Mouse (Mus musculus) C2C12 (cell line): Measurements from ENCODE around the gene Ropn1l.

ENCODE experiments used
- CEBPB ChIP-seq: IDR thresholded peaks from one replicate; pipeline ENCODE4 v1.6.1; 2011; ENCODE audit warnings: low read depth, mild to moderate bottlenecking, control low read depth, moderate library complexity
- CTCF ChIP-seq: IDR thresholded peaks from one replicate; pipeline ENCODE4 v1.5.1; 2011; ENCODE audit not compliant: control insufficient read depth, insufficient read depth, insufficient read length
- MAX ChIP-seq: IDR thresholded peaks from one replicate; pipeline ENCODE4 v1.6.1; 2011; ENCODE audit warnings: mild to moderate bottlenecking, control low read depth
- MYOD1 ChIP-seq: IDR thresholded peaks from one replicate; pipeline ENCODE4 v1.6.1; 2011; ENCODE audit warnings: low read depth; ENCODE audit not compliant: control insufficient read depth, insufficient read length
- MYOG ChIP-seq: IDR thresholded peaks from one replicate; pipeline ENCODE4 v1.6.1; 2011; ENCODE audit not compliant: control insufficient read depth, insufficient read length; ENCODE audit errors: extremely low read depth
- USF1 ChIP-seq: IDR thresholded peaks from one replicate; pipeline ENCODE4 v1.6.1; 2011; ENCODE audit warnings: low read depth, mild to moderate bottlenecking, control low read depth, moderate library complexity

GRCm38 (mm10) chr15:31431847-31432246, 21.7 kb downstream of the Ropn1l start:
- no peak for TF ChIP-seq CTCF
- no peak for TF ChIP-seq CEBPB
- no peak for TF ChIP-seq MAX
- TF ChIP-seq MYOD1 = no peak
- TF ChIP-seq MYOG = no peak
- no peak for TF ChIP-seq USF1
